Mouse (Mus musculus): ENCODE results near the gene Clstn2. TPM values are rescaled to one million over a fixed set of nuclear protein-coding genes. Genes with fewer than 3 reads are reported as not detected.

Clstn2 gene
- polyA plus RNA-seq, 1 experiment = not detected

- no peak for TF ChIP-seq POLR2A (IDR thresholded peaks at IDR 0.05; ENCODE audit: borderline replicate concordance, low read depth, low read length)
- no peak for TF ChIP-seq CTCF (IDR thresholded peaks at IDR 0.05; ENCODE audit: low read depth, low read length)
- no peaks in the 10 kb centered on the region for H3K4me1 ChIP-seq (ENCODE audit: control insufficient read depth, insufficient read depth, low read length)
- no peak overlapping the region for H3K27ac ChIP-seq (ENCODE audit: insufficient read depth, low read depth, low read length)
- H3K4me3 ChIP-seq (ENCODE audit: insufficient read depth, low read length) = no peak overlapping the region
Measured at GRCm38 (mm10) chr9:97670666-97671065, 362.3 kb downstream of the Clstn2 start.

GRCm38 (mm10) chr9:97660989-97661388, 372.0 kb downstream of the Clstn2 start:
- no peak overlapping the region for H3K4me3 ChIP-seq (ENCODE audit: insufficient read depth, low read length)
- no peak overlapping the region for H3K27ac ChIP-seq (ENCODE audit: insufficient read depth, low read depth, low read length)
- TF ChIP-seq POLR2A (IDR thresholded peaks at IDR 0.05; ENCODE audit: borderline replicate concordance, low read depth, low read length) (no peak), CTCF (IDR thresholded peaks at IDR 0.05; ENCODE audit: low read depth, low read length) (no peak)
- no peaks in the 10 kb centered on the region for H3K4me1 ChIP-seq (ENCODE audit: control insufficient read depth, insufficient read depth, low read length)

GRCm38 (mm10) chr9:97658736-97659135, 374.2 kb downstream of the Clstn2 start:
- no peak overlapping the region for H3K27ac ChIP-seq (ENCODE audit: insufficient read depth, low read depth, low read length)
- no peak overlapping the region for H3K4me3 ChIP-seq (ENCODE audit: insufficient read depth, low read length)
- TF ChIP-seq CTCF (IDR thresholded peaks at IDR 0.05; ENCODE audit: low read depth, low read length) (no peak), POLR2A (IDR thresholded peaks at IDR 0.05; ENCODE audit: borderline replicate concordance, low read depth, low read length) (no peak)
- H3K4me1 ChIP-seq (ENCODE audit: control insufficient read depth, insufficient read depth, low read length) = no peaks in the 10 kb centered on the region

- TF ChIP-seq CTCF (IDR thresholded peaks at IDR 0.05; ENCODE audit: low read depth, low read length) = no peak
- TF ChIP-seq POLR2A (IDR thresholded peaks at IDR 0.05; ENCODE audit: borderline replicate concordance, low read depth, low read length) = no peak
- no peak overlapping the region for H3K4me3 ChIP-seq (ENCODE audit: insufficient read depth, low read length)
- H3K27ac ChIP-seq (ENCODE audit: insufficient read depth, low read depth, low read length) = no peak overlapping the region
- H3K4me1 ChIP-seq (ENCODE audit: control insufficient read depth, insufficient read depth, low read length) = no peaks in the 10 kb centered on the region
Measured at GRCm38 (mm10) chr9:97648409-97648808, 384.6 kb downstream of the Clstn2 start.

- no peak overlapping the region for H3K4me3 ChIP-seq (ENCODE audit: insufficient read depth, low read length)
- no peaks in the 10 kb centered on the region for H3K4me1 ChIP-seq (ENCODE audit: control insufficient read depth, insufficient read depth, low read length)
- TF ChIP-seq CTCF (IDR thresholded peaks at IDR 0.05; ENCODE audit: low read depth, low read length) (no peak), POLR2A (IDR thresholded peaks at IDR 0.05; ENCODE audit: borderline replicate concordance, low read depth, low read length) (no peak)
- H3K27ac ChIP-seq (ENCODE audit: insufficient read depth, low read depth, low read length) = no peak overlapping the region
Measured at GRCm38 (mm10) chr9:97645746-97646145, 387.2 kb downstream of the Clstn2 start.

- H3K27ac ChIP-seq (ENCODE audit: insufficient read depth, low read depth, low read length) = no peak overlapping the region
- TF ChIP-seq CTCF (IDR thresholded peaks at IDR 0.05; ENCODE audit: low read depth, low read length) = no peak
- no peak for TF ChIP-seq POLR2A (IDR thresholded peaks at IDR 0.05; ENCODE audit: borderline replicate concordance, low read depth, low read length)
- no peak overlapping the region for H3K4me3 ChIP-seq (ENCODE audit: insufficient read depth, low read length)
- no peaks in the 10 kb centered on the region for H3K4me1 ChIP-seq (ENCODE audit: control insufficient read depth, insufficient read depth, low read length)
Measured at GRCm38 (mm10) chr9:97642396-97642795, 390.6 kb downstream of the Clstn2 start.

- TF ChIP-seq POLR2A (IDR thresholded peaks at IDR 0.05; ENCODE audit: borderline replicate concordance, low read depth, low read length) (no peak), CTCF (IDR thresholded peaks at IDR 0.05; ENCODE audit: low read depth, low read length) (no peak)
- Histone ChIP-seq H3K27ac (ENCODE audit: insufficient read depth, low read depth, low read length) (no peak overlapping the region), H3K4me3 (ENCODE audit: insufficient read depth, low read length) (no peak overlapping the region), H3K4me1 (ENCODE audit: control insufficient read depth, insufficient read depth, low read length) (no peaks in the 10 kb centered on the region)
Measured at GRCm38 (mm10) chr9:97639967-97640549, 392.9 kb downstream of the Clstn2 start.

- H3K4me1 ChIP-seq (ENCODE audit: control insufficient read depth, insufficient read depth, low read length) = no peaks in the 10 kb centered on the region
- no peak overlapping the region for H3K27ac ChIP-seq (ENCODE audit: insufficient read depth, low read depth, low read length)
- TF ChIP-seq CTCF (IDR thresholded peaks at IDR 0.05; ENCODE audit: low read depth, low read length) (no peak), POLR2A (IDR thresholded peaks at IDR 0.05; ENCODE audit: borderline replicate concordance, low read depth, low read length) (no peak)
- no peak overlapping the region for H3K4me3 ChIP-seq (ENCODE audit: insufficient read depth, low read length)
Measured at GRCm38 (mm10) chr9:97638683-97639354, 394.2 kb downstream of the Clstn2 start.

- Histone ChIP-seq H3K4me1 (ENCODE audit: control insufficient read depth, insufficient read depth, low read length) (no peaks in the 10 kb centered on the region), H3K27ac (ENCODE audit: insufficient read depth, low read depth, low read length) (no peak overlapping the region), H3K4me3 (ENCODE audit: insufficient read depth, low read length) (no peak overlapping the region)
- no peak for TF ChIP-seq CTCF (IDR thresholded peaks at IDR 0.05; ENCODE audit: low read depth, low read length)
- TF ChIP-seq POLR2A (IDR thresholded peaks at IDR 0.05; ENCODE audit: borderline replicate concordance, low read depth, low read length) = no peak
Measured at GRCm38 (mm10) chr9:97635351-97635750, 397.6 kb downstream of the Clstn2 start.

- no peak for TF ChIP-seq POLR2A (IDR thresholded peaks at IDR 0.05; ENCODE audit: borderline replicate concordance, low read depth, low read length)
- no peak for TF ChIP-seq CTCF (IDR thresholded peaks at IDR 0.05; ENCODE audit: low read depth, low read length)
- no peak overlapping the region for H3K4me3 ChIP-seq (ENCODE audit: insufficient read depth, low read length)
- H3K27ac ChIP-seq (ENCODE audit: insufficient read depth, low read depth, low read length) = no peak overlapping the region
- no peaks in the 10 kb centered on the region for H3K4me1 ChIP-seq (ENCODE audit: control insufficient read depth, insufficient read depth, low read length)
Measured at GRCm38 (mm10) chr9:97634831-97635230, 398.1 kb downstream of the Clstn2 start.
